Mouse (Mus musculus): ENCODE measurements around the gene Inca1.

- no peak for TF ChIP-seq ZNF384 (IDR thresholded peaks at IDR 0.05; ENCODE audit: low read depth, low read length)
- no peak for TF ChIP-seq POLR2A (IDR thresholded peaks at IDR 0.05; ENCODE audit: control insufficient read depth in 1 of 2, insufficient read depth in 1 of 2, low read depth in 1 of 2, low read length in 2 of 2, poor library complexity in 1 of 2)
- TF ChIP-seq EP300 (IDR thresholded peaks at IDR 0.05; ENCODE audit: low read depth in 1 of 2, low read length in 2 of 2) = no peak
- TF ChIP-seq POLR2AphosphoS2 (IDR thresholded peaks at IDR 0.05; ENCODE audit: low read length) = no peak
- TF ChIP-seq BHLHE40 (IDR thresholded peaks at IDR 0.05; ENCODE audit: borderline replicate concordance, low read depth, low read length) = no peak
These were observed 41.6 kb upstream of the Inca1 start for GRCm38 (mm10) chr11:70741603-70742002.

Measured in MEL (cell line).